Mouse (Mus musculus) left cerebral cortex, postnatal 4 days (tissue): ENCODE data around the gene Mtfmt. TPM values are rescaled to one million over a fixed set of nuclear protein-coding genes. Genes with fewer than 3 reads are reported as not detected.
A peak's percentile ranks its signal among the peaks of the same experiment; 100 is the strongest.

ENCODE experiments used
- DNase-seq: peaks from one replicate; pipeline ENCODE4 v3.0.0-alpha.2; 2022
- intact Hi-C: fragments of 180-260 bp; cut with DNase I; formaldehyde crosslinking; loops from one replicate; pipeline ENCODE4 v1.15.1; 2025
- total RNA-seq, 2 experiments: library from RNA; stranded (reverse); gene quantifications; 2 replicates each; pipeline ENCODE4 v1.2.3; 2021

The Mtfmt gene
- 10 to 100 TPM; 22.7 to 23.1 TPM for total RNA-seq

DNA sequence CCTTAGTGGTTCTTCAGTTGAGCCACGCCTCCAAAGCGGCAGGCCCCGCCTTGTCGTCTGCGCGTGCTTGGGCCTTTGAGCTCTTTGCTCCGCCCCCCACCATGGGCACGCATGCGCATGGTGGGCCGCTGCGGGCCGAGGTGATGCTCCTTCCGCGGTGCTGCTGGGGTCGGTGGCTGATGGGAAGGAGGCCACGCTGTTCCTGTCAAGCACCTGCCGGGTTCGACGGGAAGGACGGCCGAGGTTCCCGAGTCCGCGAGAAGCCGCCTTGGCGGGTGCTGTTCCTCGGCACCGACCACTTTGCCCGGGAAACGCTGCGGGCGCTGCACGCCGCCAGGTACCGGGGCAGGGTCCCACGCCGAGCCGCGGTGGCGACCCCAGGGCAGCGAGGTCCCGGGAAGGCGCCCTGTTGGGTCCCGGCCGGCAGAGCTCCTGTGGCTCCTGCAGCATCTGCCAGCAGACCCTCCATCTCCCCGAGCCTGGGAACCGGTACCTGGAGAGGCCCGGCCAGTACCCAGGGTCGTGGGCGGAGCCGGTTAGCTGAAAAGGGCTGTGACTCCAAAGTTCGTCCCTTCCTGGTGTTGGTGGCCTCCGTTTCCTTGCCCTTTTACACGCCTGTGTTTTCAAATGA, at the start of gene Mtfmt:
Mtfmt (plus strand) TSS at position 112 of the 631 bp plus-strand sequence.
- intact Hi-C loops, result loop anchor here (10.0 kb wide), 1 partner anchor 61 kb away; no protein-coding TSS in a partner anchor
- peak; percentile 96 for DNase-seq

DNA sequence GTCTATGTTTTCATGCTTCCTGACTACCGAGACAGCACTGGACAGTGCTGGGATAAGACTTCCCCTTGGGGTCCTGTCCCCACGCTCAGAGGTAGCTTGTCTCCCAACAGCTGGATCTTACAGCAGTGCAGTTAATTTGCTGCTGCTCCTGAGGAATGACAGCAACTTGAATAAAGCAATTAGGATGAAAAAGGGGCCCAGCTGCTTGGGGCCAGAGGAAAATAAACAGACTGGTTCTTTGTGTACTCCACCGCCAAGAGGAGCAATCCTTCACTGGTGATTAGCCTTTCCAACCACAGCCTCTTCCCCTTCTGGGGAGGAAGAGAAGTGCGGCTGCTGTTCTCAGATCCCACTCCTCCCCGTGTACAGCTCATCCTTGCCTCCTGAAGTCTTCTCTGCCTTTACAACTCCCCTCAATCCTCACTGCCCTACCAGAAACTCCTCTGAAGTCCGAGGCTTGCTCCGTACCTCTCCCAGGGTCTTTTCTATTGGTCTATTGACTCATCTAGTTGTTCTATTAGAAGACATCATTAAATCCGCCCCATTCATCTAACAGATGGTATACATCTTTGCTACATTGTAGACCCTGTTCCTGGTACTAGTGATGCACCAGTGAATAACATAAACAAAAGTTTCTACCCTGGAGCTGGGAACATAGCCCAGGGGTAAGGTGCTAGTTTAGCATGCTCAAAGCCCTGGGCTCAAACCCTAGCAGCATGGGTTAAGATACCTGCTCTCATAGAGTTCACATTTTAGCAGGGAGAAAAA, 49.0 kb upstream of the Mtfmt start:
- DNase-seq, result no peak
- intact Hi-C loops, result no loop called here

DNA sequence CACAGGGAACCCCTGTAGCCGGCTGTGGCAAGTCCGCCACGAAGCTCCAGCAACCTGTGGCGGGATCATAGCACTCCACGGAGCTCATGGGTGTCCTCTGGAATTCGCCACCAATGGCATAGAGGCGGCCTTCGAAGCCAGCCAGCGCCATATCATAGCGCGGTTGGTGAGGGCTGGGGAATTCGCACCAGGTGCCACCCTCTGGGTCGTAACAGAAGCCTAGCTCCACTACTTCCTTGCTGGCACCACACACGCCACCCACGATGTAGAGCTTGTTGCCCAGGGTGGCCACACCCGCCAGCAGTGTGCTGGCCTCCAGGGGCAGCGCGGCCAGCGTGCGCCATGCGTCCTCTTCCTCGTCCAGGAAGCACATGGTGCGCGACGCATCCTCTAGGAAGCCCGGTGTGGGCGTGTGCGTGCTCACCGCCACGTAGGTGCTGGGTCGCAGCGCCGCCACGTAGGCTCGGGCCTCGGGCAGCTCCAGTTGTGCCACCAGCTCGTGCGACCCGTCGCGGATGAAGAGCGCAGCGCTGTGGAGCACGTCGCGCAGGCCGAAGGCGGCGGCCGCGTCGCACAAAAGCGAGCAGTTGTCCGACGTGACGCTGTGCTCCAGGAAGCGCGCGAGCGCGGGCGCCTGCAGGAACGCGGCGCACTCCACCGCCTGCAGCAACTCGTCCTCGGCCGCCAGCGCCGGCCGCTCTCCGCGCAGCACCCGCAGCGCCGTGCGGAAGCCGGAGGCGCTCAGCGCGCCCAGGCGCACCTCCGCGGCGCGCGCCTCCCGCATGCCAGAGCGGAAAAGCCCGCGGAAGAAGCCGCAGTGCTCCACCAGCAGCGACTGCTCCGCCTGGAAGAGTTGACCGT, 44.6 kb upstream of the Mtfmt start:
- intact Hi-C loops, result no loop called here
- DNase-seq, result no peak

DNA sequence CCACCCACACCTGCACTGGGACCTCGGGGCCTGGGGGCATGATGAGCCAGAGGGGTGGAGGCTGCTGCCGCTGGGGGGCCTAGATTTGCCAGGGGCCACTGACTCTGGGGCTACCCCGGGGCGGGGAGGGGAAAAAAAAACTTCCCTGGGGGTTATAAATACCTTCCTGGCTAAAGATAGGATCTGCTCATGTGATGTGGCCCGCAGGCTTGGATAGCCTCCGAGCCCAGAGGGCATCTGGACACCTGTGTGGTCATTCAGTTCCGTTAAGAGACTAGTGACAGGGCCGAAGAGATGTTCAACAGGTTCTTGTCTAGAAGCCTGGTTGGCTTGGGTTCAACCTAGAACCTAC, 44.0 kb upstream of the Mtfmt start, which contains the start of gene Kbtbd13:
Kbtbd13 (minus strand) TSS at position 40 of the 352 bp plus-strand sequence.
- no peak for DNase-seq
- intact Hi-C loops, result no loop called here

DNA sequence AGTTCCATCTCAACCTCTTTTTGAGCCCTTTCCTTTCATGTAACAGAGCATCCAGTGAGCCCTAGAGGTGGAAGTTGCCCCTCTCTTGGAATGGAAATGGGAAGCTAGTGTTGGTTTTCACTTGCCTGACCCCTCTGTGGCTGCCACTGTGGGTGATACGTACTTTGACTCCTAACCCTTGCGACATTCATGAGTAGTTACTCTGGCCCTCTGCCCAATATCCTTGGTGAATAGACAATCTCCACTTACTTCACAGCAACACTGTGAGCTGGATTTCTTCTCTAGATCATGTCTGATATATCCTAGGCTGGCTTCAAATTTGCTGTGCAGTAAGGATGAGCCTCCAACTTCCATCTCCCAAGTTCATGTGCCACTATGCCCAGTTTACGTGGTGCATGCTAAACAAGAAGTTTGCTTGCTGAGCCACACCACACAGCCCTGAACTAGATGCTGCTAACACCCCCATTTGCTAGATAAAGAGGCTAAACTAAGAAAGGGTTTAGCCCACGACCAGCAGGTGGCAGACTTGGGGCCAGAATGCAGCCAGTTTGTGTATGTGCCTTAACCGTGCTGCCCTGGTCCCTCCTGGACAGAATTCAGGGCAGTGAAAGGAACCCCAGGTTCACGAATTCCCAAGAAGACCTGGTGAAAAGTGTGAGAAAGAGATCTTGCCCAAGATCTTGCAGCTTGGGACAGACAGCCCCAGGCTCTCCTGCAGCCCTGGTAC, 42.8 kb upstream of the Mtfmt start:
- DNase-seq, result peak; percentile 74
- intact Hi-C loops, result no loop called here

DNA sequence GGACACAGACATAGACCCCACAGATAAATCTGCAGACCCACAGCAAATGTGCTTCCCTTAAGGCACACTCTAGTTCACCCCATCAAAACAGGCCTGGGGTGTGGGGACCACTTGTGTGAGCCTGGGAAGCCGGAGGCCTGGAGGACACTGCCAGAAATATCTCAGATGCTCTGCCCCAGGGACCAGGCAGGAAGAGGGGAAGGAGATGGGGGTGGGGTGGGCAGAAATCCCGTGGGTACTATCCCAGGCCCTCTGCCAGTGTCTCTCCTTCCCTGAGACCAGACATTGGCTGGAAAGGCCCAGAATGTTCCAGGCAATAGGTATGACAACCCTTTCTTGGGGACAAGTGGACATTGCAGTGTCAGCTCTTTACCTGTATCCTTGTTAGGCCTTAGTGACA, 42.0 kb upstream of the Mtfmt start:
- no peak for DNase-seq
- intact Hi-C loops, result no loop called here

DNA sequence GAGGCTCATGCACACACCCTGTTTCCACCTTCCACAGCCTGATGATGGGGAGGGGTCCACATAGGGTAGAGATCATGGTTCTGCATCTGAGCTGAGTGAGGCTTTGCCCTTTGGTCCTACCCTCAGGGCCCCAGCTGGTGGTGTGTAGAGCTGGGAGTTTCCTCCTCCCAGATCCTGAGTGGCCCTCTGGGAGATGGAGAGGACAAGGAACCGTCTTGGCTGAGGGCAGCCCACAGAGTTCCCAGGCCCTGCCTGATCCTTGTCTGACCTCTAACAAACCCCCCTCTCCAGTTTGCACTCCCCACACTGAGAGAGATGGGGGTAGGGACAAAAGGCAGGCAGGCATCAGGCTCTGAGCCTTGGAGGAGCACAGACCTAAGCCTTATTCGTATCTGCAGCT, 41.2 kb upstream of the Mtfmt start:
- intact Hi-C loops, result no loop called here

DNA sequence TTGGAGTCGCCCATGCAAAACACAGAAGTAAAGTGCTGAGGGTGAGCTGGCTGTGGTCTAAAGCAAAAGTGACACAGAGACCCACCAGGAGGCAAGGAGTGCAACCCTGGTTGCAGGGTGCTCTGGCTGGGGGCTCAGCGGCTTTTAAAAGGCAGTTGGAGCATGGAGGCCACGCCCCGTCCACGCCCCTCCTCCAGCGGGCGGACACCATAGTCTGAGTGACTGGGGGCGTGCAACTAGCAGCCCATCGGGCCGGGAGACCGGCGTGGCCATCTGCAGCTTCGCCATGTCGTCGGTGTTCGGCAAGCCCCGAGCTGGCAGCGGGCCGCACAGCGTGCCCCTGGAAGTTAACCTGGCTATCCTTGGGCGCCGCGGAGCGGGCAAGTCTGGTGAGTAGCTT, 37.3 kb upstream of the Mtfmt start, which contains the start of gene Rasl12:
Rasl12 (plus strand) TSS at position 228 of the 400 bp plus-strand sequence.
- peak; percentile 84 for DNase-seq
- intact Hi-C loops, result no loop called here

More for the DNA sequence above, 41.2 kb upstream of the Mtfmt start:
- DNase-seq, result no peak

DNA sequence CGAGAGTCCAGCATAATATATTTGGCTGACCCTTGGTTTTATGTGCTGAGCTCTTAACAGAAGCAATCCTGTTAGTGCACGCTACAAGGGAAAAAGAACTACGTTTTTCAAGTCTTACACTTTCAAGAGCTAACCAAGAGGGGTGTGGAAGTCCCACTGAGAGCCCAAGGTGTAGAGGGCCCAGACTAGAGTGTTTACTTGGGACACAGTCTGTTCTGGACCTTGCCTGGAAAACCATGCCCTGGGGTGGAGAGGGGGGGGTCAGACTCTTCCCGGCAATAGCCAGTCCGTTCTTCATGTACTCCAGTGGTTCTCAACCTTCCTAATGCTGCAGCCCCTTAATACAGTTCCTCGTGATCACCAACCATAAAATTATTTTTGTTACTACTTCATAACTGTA, 35.6 kb upstream of the Mtfmt start:
- intact Hi-C loops, result no loop called here

DNA sequence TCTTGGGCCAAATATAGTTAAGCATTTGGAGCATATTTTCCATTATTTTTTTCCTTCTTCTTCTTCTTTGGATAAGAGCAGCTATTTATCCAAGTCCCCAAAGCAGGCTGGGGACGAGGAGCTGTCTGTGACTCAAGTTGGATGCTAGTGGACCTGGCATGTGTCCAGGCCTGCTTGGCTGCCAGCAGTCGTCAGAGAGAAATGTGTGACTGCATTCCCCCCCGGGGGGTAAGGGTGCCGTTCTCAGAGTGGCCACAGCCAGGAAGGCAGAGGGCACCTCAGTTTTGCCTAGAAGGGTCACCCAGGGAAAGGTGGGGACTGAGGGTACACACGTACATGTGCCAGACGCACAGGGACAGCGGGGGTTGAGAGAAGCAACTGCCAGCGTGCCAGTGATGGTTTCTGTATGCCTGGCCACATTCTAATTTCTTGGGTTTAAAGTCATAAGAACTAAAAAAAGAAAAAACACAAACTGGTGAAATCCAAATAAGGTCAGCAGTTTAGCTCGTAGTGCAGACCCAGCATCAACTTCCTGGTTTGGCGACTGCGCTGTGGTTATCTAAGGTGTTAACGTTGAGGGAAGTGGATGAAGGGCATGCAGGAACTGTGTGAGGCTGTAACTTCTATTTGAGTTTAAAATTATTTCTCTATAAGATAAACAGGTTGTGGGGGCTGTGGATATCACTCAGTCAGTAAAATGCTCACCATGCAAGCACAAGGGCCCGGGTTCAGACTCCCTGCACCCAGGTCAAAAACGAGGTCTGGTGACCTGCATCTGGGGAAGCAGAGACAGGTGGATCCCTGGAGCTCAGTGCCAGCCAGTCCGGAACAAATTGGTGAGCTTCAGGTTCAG, 31.0 kb upstream of the Mtfmt start:
- intact Hi-C loops, result no loop called here
- DNase-seq, result peak; percentile 79

More for the DNA sequence above, 35.6 kb upstream of the Mtfmt start:
- DNase-seq, result no peak

DNA sequence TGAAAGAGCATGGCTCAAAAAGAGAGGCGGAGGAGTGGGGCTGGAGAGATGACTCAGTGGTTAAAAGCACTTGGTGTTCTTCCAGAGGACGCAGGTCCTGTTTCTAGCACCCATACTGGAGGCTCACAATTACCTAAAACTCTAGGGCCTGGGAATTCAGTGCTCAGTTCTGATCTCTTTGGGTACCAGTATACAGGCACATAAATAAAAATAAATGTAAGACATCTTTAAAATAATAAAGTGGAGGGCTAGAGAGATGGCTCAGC, 30.5 kb upstream of the Mtfmt start:
- intact Hi-C loops, result no loop called here
- DNase-seq, result no peak

DNA sequence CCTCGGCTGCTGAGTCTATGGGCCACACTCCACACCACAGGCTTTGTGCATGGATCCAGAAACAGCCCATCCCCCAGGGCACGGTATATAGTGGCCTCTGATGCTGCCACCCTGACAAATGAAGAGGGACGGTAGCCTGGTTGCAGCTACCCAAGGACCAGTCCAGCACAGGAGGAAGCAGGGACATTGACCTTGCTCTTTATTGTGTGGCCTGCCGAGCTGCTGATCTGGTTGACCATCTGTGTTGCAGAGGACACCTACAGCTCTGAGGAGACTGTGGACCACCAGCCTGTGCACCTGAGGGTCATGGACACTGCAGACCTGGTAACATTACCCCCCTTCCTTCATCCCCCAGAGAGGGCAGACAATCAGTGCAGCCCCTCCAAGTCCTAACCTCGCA, 28.3 kb upstream of the Mtfmt start:
- DNase-seq, result no peak
- intact Hi-C loops, result no loop called here

DNA sequence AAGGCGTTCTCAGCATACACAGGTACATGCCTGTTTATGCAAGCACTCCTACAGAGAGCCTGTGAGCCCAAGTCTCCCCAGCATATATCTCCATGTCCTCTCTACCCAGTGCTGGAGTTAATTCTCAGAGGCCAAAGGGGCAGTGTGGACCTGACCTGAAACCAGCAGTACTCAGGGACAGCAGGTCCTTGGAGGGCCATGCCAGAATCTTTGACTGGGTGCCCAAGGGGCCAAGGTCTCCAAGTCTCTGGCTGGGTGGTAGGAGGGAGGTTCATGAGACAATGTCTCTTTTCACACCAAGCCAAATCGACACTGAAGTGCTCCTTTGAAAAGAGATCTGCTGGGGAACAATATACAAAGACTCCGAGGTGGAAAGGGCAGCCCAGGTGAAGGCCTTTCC, 27.7 kb upstream of the Mtfmt start:
- DNase-seq, result no peak
- intact Hi-C loops, result no loop called here

DNA sequence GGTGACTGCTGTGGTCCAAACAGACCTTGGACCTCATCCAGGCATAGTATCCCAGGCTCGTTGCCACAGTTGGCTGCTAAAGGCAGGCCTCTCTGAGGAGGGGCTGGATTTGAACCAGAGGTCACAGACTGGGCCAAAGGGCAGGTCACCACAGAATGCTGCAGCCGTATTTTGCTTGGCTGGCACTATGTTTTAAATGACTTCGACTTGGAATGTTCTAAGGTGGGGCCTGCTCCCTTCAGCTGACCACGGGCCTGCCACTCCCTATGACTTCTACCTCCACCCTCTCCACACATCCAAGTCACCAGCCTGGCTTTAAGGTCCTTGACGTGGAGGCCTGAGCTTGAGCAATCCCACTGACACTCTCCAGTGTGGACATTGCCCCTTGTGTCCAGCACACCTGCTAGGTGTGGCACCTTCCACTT, 26.7 kb upstream of the Mtfmt start:
- no peak for DNase-seq

DNA sequence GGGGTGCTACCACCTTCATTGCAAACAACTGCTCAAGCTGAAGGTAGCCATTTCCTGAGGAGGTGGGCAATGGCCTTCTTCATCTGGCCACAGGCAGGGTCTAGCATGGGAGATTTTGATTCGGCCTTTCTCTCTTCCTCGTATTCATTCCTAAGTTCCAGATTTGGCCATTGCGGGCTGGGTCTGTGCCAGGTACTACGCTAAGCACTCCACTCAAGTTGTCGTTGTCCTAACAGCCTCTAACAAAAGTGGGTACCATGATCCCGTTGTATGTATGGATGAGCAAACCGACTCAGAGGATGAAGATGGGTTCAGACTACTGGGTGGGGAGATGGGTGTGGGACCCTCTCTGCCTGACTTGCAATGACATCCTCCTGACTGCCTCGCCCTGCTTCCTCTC, 25.2 kb upstream of the Mtfmt start:
- DNase-seq, result no peak
- intact Hi-C loops, result no loop called here

More for the DNA sequence above, 26.7 kb upstream of the Mtfmt start:
- intact Hi-C loops, result no loop called here

DNA sequence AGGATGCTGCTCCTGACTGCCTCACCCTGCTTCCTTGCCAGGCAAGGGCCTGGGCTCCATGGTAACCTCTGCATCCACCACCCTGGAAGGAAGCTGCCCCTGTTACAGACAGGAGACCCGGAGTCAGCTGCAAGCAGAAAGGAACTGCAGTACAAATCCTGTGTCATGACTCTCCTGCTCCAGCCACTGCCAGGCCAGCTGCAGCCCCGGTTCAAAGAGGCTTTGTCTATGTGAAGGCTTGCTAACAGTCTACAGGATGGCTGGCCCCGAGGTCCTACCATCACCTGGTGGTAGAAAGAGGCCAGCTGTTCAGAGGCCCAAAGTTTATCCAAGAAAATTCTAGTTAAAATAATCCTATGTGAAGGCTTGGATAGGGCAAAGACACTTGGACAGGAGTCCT, 24.3 kb upstream of the Mtfmt start:
- no peak for DNase-seq
- intact Hi-C loops, result no loop called here

DNA sequence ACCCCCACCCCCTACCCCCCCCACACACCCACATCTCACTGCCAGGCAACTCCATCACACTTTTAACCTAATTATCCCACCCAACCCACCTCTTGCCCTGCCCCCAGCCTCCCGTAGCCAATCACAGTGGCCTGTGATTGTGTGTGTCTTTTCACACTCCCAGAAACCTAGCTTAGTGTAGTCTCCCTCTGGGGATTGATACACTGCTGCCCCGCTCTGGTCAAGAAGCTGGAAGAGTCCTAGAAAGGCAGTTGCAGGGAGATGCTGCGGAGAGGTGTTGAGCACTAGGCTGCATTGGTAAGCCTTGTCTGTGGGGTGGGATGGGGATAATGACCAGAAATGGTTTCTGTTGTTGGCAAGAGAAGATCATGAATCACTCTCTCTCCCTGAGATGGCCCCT, 17.8 kb upstream of the Mtfmt start:
- intact Hi-C loops, result no loop called here
- no peak for DNase-seq

DNA sequence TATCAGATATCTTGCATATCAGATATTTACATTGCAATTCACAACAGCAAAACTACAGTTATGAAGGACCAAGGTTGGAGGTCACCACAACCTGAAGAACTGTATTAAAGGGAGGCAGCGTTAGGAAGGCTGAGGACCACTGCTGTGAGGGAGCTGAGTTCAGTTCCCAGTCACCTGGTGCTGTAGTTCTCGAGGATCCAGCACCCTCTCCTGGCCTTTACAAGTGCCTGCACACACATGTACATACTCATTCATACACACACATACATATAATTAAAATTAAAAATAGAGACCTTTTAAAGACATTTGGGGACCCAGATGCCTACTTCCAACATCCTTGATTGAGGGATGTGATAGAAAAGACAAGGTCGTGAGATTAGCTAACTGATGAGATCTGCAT, 15.9 kb upstream of the Mtfmt start:
- no peak for DNase-seq
- intact Hi-C loops, result no loop called here

DNA sequence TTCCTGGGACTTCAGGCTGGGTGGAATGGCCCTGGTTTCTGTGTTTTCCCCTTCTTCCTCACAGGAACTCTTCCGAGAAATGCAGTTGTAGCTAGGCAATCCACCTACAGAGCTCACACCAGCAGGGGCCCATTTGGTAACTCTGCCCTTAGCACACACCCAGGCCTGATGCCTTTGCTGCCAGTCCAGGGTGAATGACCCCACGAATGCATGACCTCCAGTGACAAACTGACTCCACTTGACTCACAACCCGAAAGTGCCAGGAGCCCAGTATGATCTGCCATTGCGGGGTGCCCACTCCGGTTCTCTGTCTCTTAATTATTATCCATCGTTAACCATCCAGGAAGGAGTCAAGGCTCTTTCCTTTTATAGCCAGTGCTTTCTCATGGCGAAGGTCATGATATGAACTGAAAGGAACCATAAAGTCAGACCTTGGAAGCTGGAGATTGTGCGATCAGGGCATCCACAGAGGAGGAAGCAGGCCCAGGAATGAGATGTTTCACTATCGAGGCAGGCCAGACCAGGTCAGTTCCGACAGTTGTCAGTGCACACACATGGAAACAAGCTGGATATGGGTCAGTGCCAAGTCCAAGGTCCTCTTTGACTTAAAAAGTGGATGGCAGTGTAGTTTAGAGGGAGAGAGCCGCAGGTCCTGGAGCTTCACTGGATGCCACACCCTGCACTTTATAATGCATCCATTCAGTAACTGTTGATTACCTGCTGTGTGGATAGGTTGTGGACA, 12.7 kb upstream of the Mtfmt start, which contains the start of gene Slc51b:
Slc51b (minus strand) TSS at position 196 of the 742 bp plus-strand sequence.
- no peak for DNase-seq
- intact Hi-C loops, result no loop called here
